ENCODE assay signal across 11 mouse cellular contexts in the genomic region with DNA sequence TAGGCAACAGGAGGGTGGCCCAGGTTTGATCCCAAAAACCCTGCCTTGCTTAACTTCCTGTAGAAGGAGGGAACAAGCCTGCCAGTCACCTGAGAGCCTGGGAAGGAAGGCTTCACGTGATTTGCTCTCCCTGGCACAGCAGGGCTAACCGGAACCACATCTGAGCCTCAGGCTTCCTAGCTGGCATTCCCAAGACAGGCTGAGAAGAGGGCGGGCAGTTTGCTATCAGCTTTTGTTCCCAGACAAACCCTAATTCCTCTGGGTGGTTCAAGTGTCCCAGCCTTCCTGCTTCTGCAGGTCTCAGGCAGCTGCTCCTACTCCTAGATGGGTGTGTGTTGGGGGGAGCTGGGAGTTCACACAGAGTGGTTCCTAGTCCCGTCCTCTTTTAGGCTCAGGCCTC. TPM values are rescaled to one million over a fixed set of nuclear protein-coding genes. Genes with fewer than 3 reads are reported as not detected.
DNase-seq lines count a peak whose midpoint lies in the region; ATAC-seq and TF ChIP-seq lines count a peak whose summit lies in the region.
"Had no signal": no experiment of that assay in that cellular context is flagged by ENCODE, and none has a peak within 500 bp of the region (broad histone marks: within the 10 kb centered on the region; RNA-seq: fewer than 3 reads in every experiment).

No protein-coding gene starts in this region.

- H3K36me3 ChIP-seq in heart, embryonic 15.5 days: 0 out of 2 replicates have a peak, but pooled peaks cover 6% of the 10 kb centered on the region
- no peaks in the 10 kb centered on the region for H3K36me3 ChIP-seq in lung, postnatal 0 days (ENCODE audit: insufficient read depth, low read length)
- H3K36me3 ChIP-seq: liver, embryonic 15.5 days had no signal

- no peak overlapping the region for H3K4me2 ChIP-seq in heart, embryonic 15.5 days
- no peak overlapping the region for H3K4me2 ChIP-seq in lung, postnatal 0 days (replicated peaks; ENCODE audit: low read depth, low read length)
- H3K4me2 ChIP-seq: liver, embryonic 15.5 days had no signal

- H3K4me3 ChIP-seq in heart, embryonic 15.5 days: no peak overlapping the region
- H3K4me3 ChIP-seq in lung, postnatal 0 days (ENCODE audit: low read depth, low read length): no peak overlapping the region
- H3K4me3 ChIP-seq: erythroblast, embryonic 14.5 days; liver, embryonic 15.5 days had no signal

- 0 out of 2 replicates have a peak overlapping the region, but pooled peaks have one; percentile 3 for H3K27ac ChIP-seq in heart, embryonic 15.5 days
- peak overlapping the region; percentile 74 for H3K27ac ChIP-seq in lung, postnatal 0 days (ENCODE audit: low read length)
- H3K27ac ChIP-seq: liver, embryonic 15.5 days had no signal

- 38% methylated on average over 4 of the region's 4 CpGs for WGBS in heart, embryonic 15.5 days
- WGBS in lung, postnatal 0 days: 46% methylated on average over 4 of the region's 4 CpGs

- TF ChIP-seq EP300 in lung, postnatal 0 days (IDR thresholded peaks at IDR 0.05): no peak

- H3K27me3 ChIP-seq in heart, embryonic 15.5 days: no peaks in the 10 kb centered on the region
- H3K27me3 ChIP-seq in lung, postnatal 0 days (replicated peaks; ENCODE audit: insufficient read depth, low read length): no peaks in the 10 kb centered on the region
- H3K27me3 ChIP-seq: liver, embryonic 15.5 days had no signal

- no peak for TF ChIP-seq CTCF in lung, postnatal 0 days (IDR thresholded peaks at IDR 0.05)

- no peak overlapping the region for H3K9ac ChIP-seq in heart, embryonic 15.5 days
- H3K9ac ChIP-seq in lung, postnatal 0 days (replicated peaks; ENCODE audit: low read depth): no peak overlapping the region
- H3K9ac ChIP-seq: liver, embryonic 15.5 days had no signal

- no peak for DNase-seq in heart, adult 9 months (ENCODE audit: low spot score in 2 of 2)
- DNase-seq in Muller cell, postnatal 12 days (ENCODE audit: inconsistent ontology term): peak; percentile 46
- peak; percentile 73 for DNase-seq in fibroblast of lung, adult 2 months (ENCODE audit: low read depth)
- peak; percentile 84 for DNase-seq in lung, postnatal 0 days (ENCODE audit: low spot score)
- DNase-seq in left cerebral cortex, adult 9 months (ENCODE audit: low spot score in 2 of 2): no peak
- DNase-seq in right cerebral cortex, postnatal 4 days: no peak
- DNase-seq in thymus, postnatal 25 days: no peak
- DNase-seq: right cerebral cortex, postnatal 25 days had no signal

- no peak for ATAC-seq in heart, embryonic 15.5 days (replicated peaks; ENCODE audit: insufficient number of reproducible peaks, insufficient read depth, low FRiP score, low read depth)
- ATAC-seq in lung, postnatal 0 days: peak; percentile 87

- H3K9me3 ChIP-seq in heart, embryonic 15.5 days (replicated peaks): no peaks in the 10 kb centered on the region
- H3K9me3 ChIP-seq in lung, postnatal 0 days (ENCODE audit: low read length): no peaks in the 10 kb centered on the region
- H3K9me3 ChIP-seq: liver, embryonic 15.5 days had no signal

- peaks cover 15% of the 10 kb centered on the region for H3K4me1 ChIP-seq in heart, embryonic 15.5 days (replicated peaks)
- peaks cover 5% of the 10 kb centered on the region; the same call in 1 of the 2 replicates for H3K4me1 ChIP-seq in lung, postnatal 0 days (ENCODE audit: insufficient read depth, low read depth, low read length)

RNA-seq across cellular contexts. Expression of a gene that starts 15.2 kb away (rescaled TPM):
- polyA plus RNA-seq in heart, embryonic 15.5 days (2015; fragmentation: Nextera tagmentation; extraction: Ambion mirVana): 62.0 and 71.0 TPM in 2 replicates
- 103 and 112 TPM in 2 replicates for polyA plus RNA-seq in lung, postnatal 0 days (2015; fragmentation: Nextera tagmentation; extraction: Ambion mirVana)

RNA-seq across cellular contexts. Expression of a gene that starts 19.1 kb away (rescaled TPM):
- polyA plus RNA-seq in heart, embryonic 15.5 days (2015; fragmentation: Nextera tagmentation; extraction: Ambion mirVana): 0.23 TPM in 1 of 2 replicates, not detected in the other
- not detected in 2 replicates for polyA plus RNA-seq in lung, postnatal 0 days (2015; fragmentation: Nextera tagmentation; extraction: Ambion mirVana)
- polyA plus RNA-seq: erythroblast, embryonic 14.5 days; liver, embryonic 15.5 days had no signal

RNA-seq across cellular contexts. Expression of a gene that starts 20.0 kb away (rescaled TPM):
- polyA plus RNA-seq in heart, embryonic 15.5 days (2015; fragmentation: Nextera tagmentation; extraction: Ambion mirVana): 0.08 TPM in 1 of 2 replicates, not detected in the other
- polyA plus RNA-seq in lung, postnatal 0 days (2015; fragmentation: Nextera tagmentation; extraction: Ambion mirVana): not detected in 2 replicates
- polyA plus RNA-seq: erythroblast, embryonic 14.5 days; liver, embryonic 15.5 days had no signal

RNA-seq across cellular contexts. Expression of a gene that starts 20.4 kb away (rescaled TPM):
- polyA plus RNA-seq in heart, embryonic 15.5 days (2015; fragmentation: Nextera tagmentation; extraction: Ambion mirVana): 4.8 and 8.6 TPM in 2 replicates
- 8.0 and 8.4 TPM in 2 replicates for polyA plus RNA-seq in lung, postnatal 0 days (2015; fragmentation: Nextera tagmentation; extraction: Ambion mirVana)

RNA-seq across cellular contexts. Expression of a gene that starts 31.4 kb away (rescaled TPM):
- polyA plus RNA-seq in heart, embryonic 15.5 days (2015; fragmentation: Nextera tagmentation; extraction: Ambion mirVana): 33.5 and 38.7 TPM in 2 replicates
- 32.0 and 38.9 TPM in 2 replicates for polyA plus RNA-seq in lung, postnatal 0 days (2015; fragmentation: Nextera tagmentation; extraction: Ambion mirVana)

Comparison
In these comparisons a context has a peak if more than half of its experiments do, and no peak if none do; other contexts are left out.
1. DNase-seq: peak in Muller cell, postnatal 12 days (single experiment), fibroblast of lung, adult 2 months (single experiment) and lung, postnatal 0 days (single experiment); none in heart, adult 9 months (0 of 2), left cerebral cortex, adult 9 months (0 of 2), right cerebral cortex, postnatal 4 days (single experiment) and thymus, postnatal 25 days (single experiment).